Mouse (Mus musculus) common myeloid progenitor, adult 5-6 weeks (primary cell): ENCODE measurements around the gene Bnip3. TPM values are rescaled to one million over a fixed set of nuclear protein-coding genes. Genes with fewer than 3 reads are reported as not detected.

ENCODE experiments used
- ATAC-seq: replicated peaks from 2 replicates; pipeline ENCODE4 v1.8.0; 2016; ENCODE audit warnings: low read depth, mild to moderate bottlenecking, moderate TSS enrichment, inconsistent platforms; ENCODE audit not compliant: poor library complexity, severe bottlenecking
- total RNA-seq: library from RNA; stranded (forward); fragments of 200-1000, 187-1606 nt; gene quantifications from 2 replicates; pipeline ENCODE4 v1.2.3, GENCODE M21; 2017

Gene Bnip3
- total RNA-seq, 1 experiment from 2014 or later: 23.9 TPM

GRCm38 (mm10) chr7:138907976-138908375 lies 1.3 kb downstream of the Bnip3 start:
- no peak for ATAC-seq

GRCm38 (mm10) chr7:138907043-138907442 lies 2.3 kb downstream of the Bnip3 start:
- no peak for ATAC-seq

GRCm38 (mm10) chr7:138906441-138906840 lies 2.9 kb downstream of the Bnip3 start:
- ATAC-seq: no peak

GRCm38 (mm10) chr7:138903886-138904435 lies 5.4 kb downstream of the Bnip3 start:
- ATAC-seq: no peak

GRCm38 (mm10) chr7:138898743-138899142 lies 10.6 kb downstream of the Bnip3 start:
- ATAC-seq: no peak

- ATAC-seq: no peak
Observed at GRCm38 (mm10) chr7:138898122-138898521, 11.2 kb downstream of the Bnip3 start.

GRCm38 (mm10) chr7:138885365-138886289 lies 23.7 kb downstream of the Bnip3 start:
- peak; percentile 78 for ATAC-seq

GRCm38 (mm10) chr7:138883724-138884123 lies 25.6 kb downstream of the Bnip3 start:
- no peak for ATAC-seq

GRCm38 (mm10) chr7:138875031-138875430 lies 34.3 kb downstream of the Bnip3 start:
- no peak for ATAC-seq

GRCm38 (mm10) chr7:138872956-138873355 lies 36.4 kb downstream of the Bnip3 start:
- ATAC-seq: no peak

- no peak for ATAC-seq
Observed at GRCm38 (mm10) chr7:138868316-138868715, 41.0 kb downstream of the Bnip3 start.

- no peak for ATAC-seq
Observed at GRCm38 (mm10) chr7:138867286-138867685, 42.0 kb downstream of the Bnip3 start.

GRCm38 (mm10) chr7:138864776-138865175 lies 44.5 kb downstream of the Bnip3 start:
- no peak for ATAC-seq

GRCm38 (mm10) chr7:138863950-138864572 lies 45.3 kb downstream of the Bnip3 start:
- no peak for ATAC-seq

- ATAC-seq: no peak
Observed at GRCm38 (mm10) chr7:138856670-138857069, 52.6 kb downstream of the Bnip3 start.

- no peak for ATAC-seq
Observed at GRCm38 (mm10) chr7:138854201-138854600, 55.1 kb downstream of the Bnip3 start.

- ATAC-seq: no peak
Observed at GRCm38 (mm10) chr7:138853417-138854031, 55.8 kb downstream of the Bnip3 start.

- no peak for ATAC-seq
Observed at GRCm38 (mm10) chr7:138850083-138850482, 59.2 kb downstream of the Bnip3 start.

- ATAC-seq: no peak
Observed at GRCm38 (mm10) chr7:138848028-138848920, 61.0 kb downstream of the Bnip3 start.
